Mouse (Mus musculus): ENCODE data around the gene Chml. TPM values are rescaled to one million over a fixed set of nuclear protein-coding genes. Genes with fewer than 3 reads are reported as not detected.

Gene Chml
- polyA plus RNA-seq, 1 experiment from 2014 or later = 0.66 TPM

DNA sequence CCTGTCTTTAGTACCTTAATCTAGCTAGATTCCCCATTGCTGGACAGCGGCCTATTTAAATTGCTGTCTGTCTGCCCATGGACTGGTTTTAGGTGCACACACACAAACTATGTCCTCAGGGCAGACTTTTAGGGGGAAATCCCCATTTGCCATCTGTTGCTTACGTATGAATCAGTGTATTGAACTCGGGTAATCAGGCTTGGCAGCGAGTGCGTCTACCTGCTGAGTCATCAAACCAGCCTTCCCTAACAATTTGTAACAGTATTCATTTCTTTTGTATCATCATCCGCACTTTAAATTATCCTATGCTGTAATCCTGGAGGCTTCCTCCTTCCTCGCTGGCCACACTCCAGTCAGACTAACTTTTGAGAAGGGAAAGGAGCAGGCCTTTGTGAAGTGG is 22.7 kb downstream of the Chml start:
- Histone ChIP-seq H3K4me3 (ENCODE audit: low read depth, low read length) (no peak overlapping the region), H3K36me3 (replicated peaks; ENCODE audit: insufficient read depth, low read length) (no peaks in the 10 kb centered on the region), H3K4me2 (ENCODE audit: low read depth, low read length) (no peak overlapping the region), H3K27me3 (ENCODE audit: insufficient read depth, low read length) (no peaks in the 10 kb centered on the region), H3K4me1 (ENCODE audit: insufficient read depth) (no peaks in the 10 kb centered on the region), H3K9ac (replicated peaks) (no peak overlapping the region), H3K27ac (ENCODE audit: low read depth) (no peak overlapping the region), H3K9me3 (ENCODE audit: low read length) (no peaks in the 10 kb centered on the region)
- TF ChIP-seq CTCF (IDR thresholded peaks at IDR 0.05; ENCODE audit: low read depth) = no peak
- TF ChIP-seq EP300 (IDR thresholded peaks at IDR 0.05; ENCODE audit: low read depth) = no peak
- DNase-seq = no peak
- WGBS (ENCODE audit: insufficient replicate concordance) = 80% methylated on average over 7 of the region's 7 CpGs
- no peak for ATAC-seq

DNA sequence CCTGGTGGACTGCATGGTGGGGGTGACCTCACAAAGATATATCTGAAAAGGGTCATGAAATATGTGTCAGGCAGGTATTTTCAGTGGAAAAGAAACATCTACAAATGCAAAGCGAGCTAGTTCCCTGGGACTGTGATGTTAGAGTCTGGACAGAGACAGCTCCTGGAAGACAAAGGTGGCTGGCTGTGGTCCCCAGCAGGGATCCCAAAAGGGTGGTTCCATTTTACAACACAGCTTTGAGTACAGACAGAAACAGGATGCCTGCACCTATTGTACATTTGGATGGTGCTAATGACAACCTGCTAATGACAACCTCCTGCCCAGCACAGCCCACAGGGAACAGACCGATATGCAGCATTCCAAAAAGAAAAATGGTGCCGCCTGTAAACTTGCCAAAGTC is 23.2 kb downstream of the Chml start:
- no peak overlapping the region for H3K27ac ChIP-seq (ENCODE audit: low read depth)
- H3K9ac ChIP-seq (replicated peaks) = no peak overlapping the region
- no peaks in the 10 kb centered on the region for H3K9me3 ChIP-seq (ENCODE audit: low read length)
- no peak for DNase-seq
- no peaks in the 10 kb centered on the region for H3K27me3 ChIP-seq (ENCODE audit: insufficient read depth, low read length)
- TF ChIP-seq EP300 (IDR thresholded peaks at IDR 0.05; ENCODE audit: low read depth) (no peak), CTCF (IDR thresholded peaks at IDR 0.05; ENCODE audit: low read depth) (no peak)
- no peak overlapping the region for H3K4me3 ChIP-seq (ENCODE audit: low read depth, low read length)
- WGBS (ENCODE audit: insufficient replicate concordance) = 82% methylated on average over 3 of the region's 3 CpGs
- ATAC-seq = no peak
- H3K4me1 ChIP-seq (ENCODE audit: insufficient read depth) = no peaks in the 10 kb centered on the region
- no peak overlapping the region for H3K4me2 ChIP-seq (ENCODE audit: low read depth, low read length)
- H3K36me3 ChIP-seq (replicated peaks; ENCODE audit: insufficient read depth, low read length) = no peaks in the 10 kb centered on the region

DNA sequence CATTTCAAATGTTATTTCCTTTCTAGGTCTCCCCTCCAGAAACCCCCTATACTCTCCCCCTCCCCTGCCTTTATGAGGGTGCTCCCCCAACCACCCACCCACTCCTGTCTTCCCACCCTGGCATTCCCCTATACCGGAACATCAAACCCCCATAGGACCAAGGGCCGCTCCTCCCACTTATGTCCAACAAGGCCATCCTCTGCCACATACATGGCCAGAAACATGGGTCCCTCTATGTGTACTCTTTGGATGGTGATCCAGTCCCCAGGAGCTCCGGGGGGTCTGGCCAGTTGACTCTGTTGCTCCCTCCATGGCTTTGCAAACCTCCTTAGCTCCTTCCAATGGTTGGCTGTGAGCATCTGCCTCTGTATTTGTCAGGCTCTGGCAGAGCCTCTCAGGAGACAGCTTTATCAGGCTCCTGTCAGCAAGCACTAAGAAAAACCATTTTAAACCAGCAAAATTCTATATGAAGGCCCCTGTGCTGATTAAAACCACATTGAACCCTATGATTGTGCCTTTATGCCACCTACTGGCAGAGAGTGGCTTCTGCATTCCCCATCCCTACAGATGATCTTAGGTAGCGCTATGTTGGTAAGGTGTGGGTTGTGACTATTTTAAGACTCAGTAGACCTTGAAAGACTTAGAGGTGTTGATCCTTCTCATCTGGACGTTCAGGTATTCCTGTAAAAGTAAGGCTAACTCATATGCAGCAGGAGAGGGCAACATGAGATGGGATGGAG is 23.9 kb downstream of the Chml start:
- Histone ChIP-seq H3K9ac (replicated peaks) (no peak overlapping the region), H3K9me3 (ENCODE audit: low read length) (no peaks in the 10 kb centered on the region), H3K4me2 (ENCODE audit: low read depth, low read length) (no peak overlapping the region), H3K27ac (ENCODE audit: low read depth) (no peak overlapping the region), H3K36me3 (replicated peaks; ENCODE audit: insufficient read depth, low read length) (no peaks in the 10 kb centered on the region), H3K4me1 (ENCODE audit: insufficient read depth) (no peaks in the 10 kb centered on the region), H3K4me3 (ENCODE audit: low read depth, low read length) (no peak overlapping the region), H3K27me3 (ENCODE audit: insufficient read depth, low read length) (no peaks in the 10 kb centered on the region)
- ATAC-seq (peak; percentile 56), DNase-seq (no peak)
- 67% methylated on average over 5 of the region's 5 CpGs for WGBS (ENCODE audit: insufficient replicate concordance)
- TF ChIP-seq CTCF (IDR thresholded peaks at IDR 0.05; ENCODE audit: low read depth) (peak; percentile 80), EP300 (IDR thresholded peaks at IDR 0.05; ENCODE audit: low read depth) (no peak)

DNA sequence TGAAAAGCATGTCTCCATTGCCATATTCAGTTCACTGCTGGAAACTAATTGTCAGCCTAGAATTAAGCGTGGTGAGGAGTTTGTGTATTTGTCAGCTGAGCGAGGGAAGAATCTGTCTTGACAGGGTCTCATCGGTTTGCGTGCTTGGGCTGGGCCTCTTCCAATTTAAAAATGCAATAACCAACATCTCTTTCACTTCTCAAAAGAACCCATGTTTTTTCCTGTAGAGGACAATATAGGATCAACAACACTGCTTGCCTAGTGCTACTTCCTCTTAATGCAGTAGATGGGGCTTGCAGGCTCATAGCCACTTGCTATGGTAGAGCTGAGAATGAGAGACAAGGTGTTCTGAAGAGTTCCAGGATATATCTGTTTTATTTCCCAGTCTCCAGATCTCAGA is 32.8 kb downstream of the Chml start:
- Histone ChIP-seq H3K27me3 (ENCODE audit: insufficient read depth, low read length) (no peaks in the 10 kb centered on the region), H3K27ac (ENCODE audit: low read depth) (no peak overlapping the region), H3K4me2 (ENCODE audit: low read depth, low read length) (no peak overlapping the region), H3K36me3 (replicated peaks; ENCODE audit: insufficient read depth, low read length) (peaks cover 3% of the 10 kb centered on the region), H3K9ac (replicated peaks) (no peak overlapping the region), H3K9me3 (ENCODE audit: low read length) (no peaks in the 10 kb centered on the region), H3K4me3 (ENCODE audit: low read depth, low read length) (no peak overlapping the region), H3K4me1 (ENCODE audit: insufficient read depth) (no peaks in the 10 kb centered on the region)
- ATAC-seq (no peak), DNase-seq (no peak)
- 65% methylated on average over 4 of the region's 4 CpGs for WGBS (ENCODE audit: insufficient replicate concordance)
- no peak for TF ChIP-seq CTCF (IDR thresholded peaks at IDR 0.05; ENCODE audit: low read depth)
- no peak for TF ChIP-seq EP300 (IDR thresholded peaks at IDR 0.05; ENCODE audit: low read depth)

DNA sequence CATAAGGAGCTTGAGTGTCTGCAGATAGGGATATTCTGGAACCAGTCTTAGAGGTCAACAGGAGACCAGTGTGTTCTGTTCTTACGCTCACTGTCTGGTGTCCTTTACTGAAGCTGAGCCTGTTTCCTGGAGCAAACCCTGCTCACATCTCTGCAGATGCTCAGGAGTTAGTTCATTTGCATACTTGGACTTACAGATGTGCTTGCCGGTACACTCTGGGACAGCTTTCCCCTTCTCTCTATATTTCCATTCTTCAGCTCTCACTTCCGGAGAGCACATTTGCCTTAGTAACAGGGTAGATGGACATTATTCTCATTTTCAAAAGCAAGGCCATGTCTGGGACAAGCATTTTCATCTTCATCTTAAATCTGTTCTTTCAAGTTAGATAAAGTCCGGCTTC is 44.1 kb downstream of the Chml start:
- Histone ChIP-seq H3K27me3 (ENCODE audit: insufficient read depth, low read length) (no peaks in the 10 kb centered on the region), H3K9ac (replicated peaks) (no peak overlapping the region), H3K4me2 (ENCODE audit: low read depth, low read length) (no peak overlapping the region), H3K27ac (ENCODE audit: low read depth) (no peak overlapping the region), H3K36me3 (replicated peaks; ENCODE audit: insufficient read depth, low read length) (0 out of 2 replicates have a peak, but pooled peaks cover 3% of the 10 kb centered on the region), H3K9me3 (ENCODE audit: low read length) (no peaks in the 10 kb centered on the region), H3K4me3 (ENCODE audit: low read depth, low read length) (no peak overlapping the region), H3K4me1 (ENCODE audit: insufficient read depth) (peaks cover 7% of the 10 kb centered on the region; the same call in 1 of the 2 replicates)
- 85% methylated on average over 4 of the region's 4 CpGs for WGBS (ENCODE audit: insufficient replicate concordance)
- TF ChIP-seq CTCF (IDR thresholded peaks at IDR 0.05; ENCODE audit: low read depth) (no peak), EP300 (IDR thresholded peaks at IDR 0.05; ENCODE audit: low read depth) (no peak)
- DNase-seq (no peak), ATAC-seq (no peak)

DNA sequence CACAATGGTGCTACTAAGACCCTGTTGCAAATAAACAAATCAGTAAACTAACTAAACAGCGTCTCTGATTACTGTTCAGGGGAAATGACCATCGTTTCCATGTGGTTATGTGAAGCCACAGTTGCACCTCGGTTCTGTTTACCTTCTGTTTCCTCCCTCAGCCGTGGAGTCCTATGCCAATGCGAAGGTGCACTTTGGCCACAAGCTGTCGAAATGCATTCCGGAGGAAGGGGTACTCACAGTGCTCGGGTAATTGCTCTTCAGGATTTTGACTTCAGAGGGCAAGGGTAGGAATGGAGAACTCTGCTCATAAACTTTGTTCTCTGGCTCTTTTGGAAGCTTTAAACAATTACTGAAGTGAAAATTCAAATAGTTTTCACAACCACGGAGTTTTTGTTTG is 45.7 kb downstream of the Chml start:
- WGBS (ENCODE audit: insufficient replicate concordance) = 19% methylated on average over 9 of the region's 9 CpGs
- peak; percentile 94 for ATAC-seq

More for the DNA sequence above, 45.7 kb downstream of the Chml start:
- DNase-seq = peak; percentile 58
- peak overlapping the region; percentile 4; the same call in 1 of the 2 replicates for H3K4me2 ChIP-seq (ENCODE audit: low read depth, low read length)
- H3K9me3 ChIP-seq (ENCODE audit: low read length) = no peaks in the 10 kb centered on the region
- no peaks in the 10 kb centered on the region for H3K27me3 ChIP-seq (ENCODE audit: insufficient read depth, low read length)
- peaks cover 7% of the 10 kb centered on the region; the same call in 1 of the 2 replicates for H3K4me1 ChIP-seq (ENCODE audit: insufficient read depth)
- no peak overlapping the region for H3K4me3 ChIP-seq (ENCODE audit: low read depth, low read length)
- TF ChIP-seq CTCF (IDR thresholded peaks at IDR 0.05; ENCODE audit: low read depth) (no peak), EP300 (IDR thresholded peaks at IDR 0.05; ENCODE audit: low read depth) (peak; percentile 67)
- H3K27ac ChIP-seq (ENCODE audit: low read depth) = peak overlapping the region; percentile 64
- H3K36me3 ChIP-seq (replicated peaks; ENCODE audit: insufficient read depth, low read length) = 0 out of 2 replicates have a peak, but pooled peaks cover 2% of the 10 kb centered on the region
- H3K9ac ChIP-seq (replicated peaks) = no peak overlapping the region

Data from liver, postnatal 0 days (tissue).